Comparison of ENCODE assay signal across 9 mouse cellular contexts in genomic region chr1:71505898-71506297, GRCm38 (mm10). TPM values are rescaled to one million over a fixed set of nuclear protein-coding genes. Genes with fewer than 3 reads are reported as not detected.
A peak's percentile ranks its signal among the peaks of the same experiment; 100 is the strongest.
DNase-seq lines count a peak whose midpoint lies in the region; ATAC-seq lines count a peak whose summit lies in the region.
"Had no signal": no experiment of that assay in that cellular context is flagged by ENCODE, and none has a peak within 500 bp of the region (broad histone marks: within the 10 kb centered on the region; RNA-seq: fewer than 3 reads in every experiment).

No protein-coding gene starts in this region.

- H3K4me2 ChIP-seq in forebrain, embryonic 14.5 days (ENCODE audit: low read length), result no peak overlapping the region
- H3K4me2 ChIP-seq in forebrain, embryonic 11.5 days (ENCODE audit: low read depth, low read length, severe bottlenecking), result no peak overlapping the region
- no peak overlapping the region for H3K4me2 ChIP-seq in midbrain, embryonic 14.5 days (ENCODE audit: low read length)
- H3K4me2 ChIP-seq in midbrain, embryonic 15.5 days, result peak overlapping the region; percentile 26

- no peak overlapping the region for H3K9ac ChIP-seq in forebrain, embryonic 14.5 days (ENCODE audit: low read length)
- H3K9ac ChIP-seq in forebrain, embryonic 11.5 days (ENCODE audit: low read length), result no peak overlapping the region
- no peak overlapping the region for H3K9ac ChIP-seq in midbrain, embryonic 14.5 days (replicated peaks; ENCODE audit: low read length)
- H3K9ac ChIP-seq in midbrain, embryonic 15.5 days, result no peak overlapping the region

- no peak overlapping the region for H3K4me3 ChIP-seq in forebrain, embryonic 14.5 days (ENCODE audit: low read depth, low read length)
- no peak overlapping the region for H3K4me3 ChIP-seq in forebrain, embryonic 11.5 days (ENCODE audit: low read depth, low read length)
- no peak overlapping the region for H3K4me3 ChIP-seq in midbrain, embryonic 14.5 days (replicated peaks; ENCODE audit: low read depth, low read length)
- H3K4me3 ChIP-seq in midbrain, embryonic 10.5 days, result no peak overlapping the region
- no peak overlapping the region for H3K4me3 ChIP-seq in midbrain, embryonic 15.5 days
- H3K4me3 ChIP-seq: myocyte had no signal

- H3K27me3 ChIP-seq in forebrain, embryonic 14.5 days (replicated peaks; ENCODE audit: control insufficient read depth, insufficient read depth, low read length), result no peaks in the 10 kb centered on the region
- H3K27me3 ChIP-seq in forebrain, embryonic 11.5 days (ENCODE audit: control insufficient read depth, insufficient read depth, low read length), result no peaks in the 10 kb centered on the region
- H3K27me3 ChIP-seq in midbrain, embryonic 14.5 days (ENCODE audit: control insufficient read depth, insufficient read depth, low read length), result no peaks in the 10 kb centered on the region
- H3K27me3 ChIP-seq in midbrain, embryonic 10.5 days (ENCODE audit: low read depth, poor library complexity, severe bottlenecking), result peaks cover 6% of the 10 kb centered on the region; the same call in 1 of the 2 replicates
- H3K27me3 ChIP-seq in midbrain, embryonic 15.5 days (replicated peaks), result no peaks in the 10 kb centered on the region

- no peaks in the 10 kb centered on the region for H3K36me3 ChIP-seq in forebrain, embryonic 14.5 days (ENCODE audit: control insufficient read depth, insufficient read depth, low read length)
- H3K36me3 ChIP-seq in forebrain, embryonic 11.5 days (ENCODE audit: control insufficient read depth, insufficient read depth, low read length), result no peaks in the 10 kb centered on the region
- no peaks in the 10 kb centered on the region for H3K36me3 ChIP-seq in midbrain, embryonic 14.5 days (ENCODE audit: control insufficient read depth, insufficient read depth, low read length)
- H3K36me3 ChIP-seq in midbrain, embryonic 10.5 days, result no peaks in the 10 kb centered on the region
- no peaks in the 10 kb centered on the region for H3K36me3 ChIP-seq in midbrain, embryonic 15.5 days (replicated peaks)

- no peak for ATAC-seq in forebrain, embryonic 14.5 days
- ATAC-seq in forebrain, embryonic 11.5 days (replicated peaks; ENCODE audit: low FRiP score), result no peak
- no peak for ATAC-seq in midbrain, embryonic 14.5 days (ENCODE audit: low FRiP score, low TSS enrichment)
- peak; percentile 52; the same call in 1 of the 2 replicates for ATAC-seq in granulocyte monocyte progenitor cell, adult 5-6 weeks (replicated peaks; ENCODE audit: poor library complexity, severe bottlenecking)
- no peak for ATAC-seq in midbrain, embryonic 15.5 days (replicated peaks)

- intact Hi-C loops in left cerebral cortex, postnatal 36 days (cut with DNase I), result loop anchor here (5.0 kb wide), 2 partner anchors 219 to 234 kb away; no protein-coding TSS in a partner anchor

- DNase-seq in forebrain, embryonic 14.5 days (ENCODE audit: low spot score), result peak; percentile 72
- no peak for DNase-seq in forebrain, embryonic 11.5 days (ENCODE audit: low spot score)
- DNase-seq in midbrain, embryonic 14.5 days, result peak; percentile 80
- DNase-seq in midbrain, embryonic 10.5 days (ENCODE audit: low spot score), result no peak
- no peak for DNase-seq in frontal cortex, postnatal 25 days (ENCODE audit: low spot score in 2 of 2)
- DNase-seq in left cerebral cortex, postnatal 36 days (ENCODE audit: low spot score in 2 of 2), result no peak

- H3K4me1 ChIP-seq in forebrain, embryonic 14.5 days (ENCODE audit: control insufficient read depth, insufficient read depth, low read length), result peaks cover 4% of the 10 kb centered on the region; the same call in 1 of the 2 replicates
- peaks cover 3% of the 10 kb centered on the region; the same call in 1 of the 2 replicates for H3K4me1 ChIP-seq in forebrain, embryonic 11.5 days (replicated peaks; ENCODE audit: control insufficient read depth, insufficient read depth, low read length)
- peaks cover 3% of the 10 kb centered on the region; the same call in 1 of the 2 replicates for H3K4me1 ChIP-seq in midbrain, embryonic 14.5 days (ENCODE audit: control insufficient read depth, insufficient read depth, low read length)
- peaks cover 10% of the 10 kb centered on the region for H3K4me1 ChIP-seq in midbrain, embryonic 10.5 days
- H3K4me1 ChIP-seq in midbrain, embryonic 15.5 days, result peaks cover 12% of the 10 kb centered on the region

- no peaks in the 10 kb centered on the region for H3K9me3 ChIP-seq in forebrain, embryonic 14.5 days (replicated peaks; ENCODE audit: control insufficient read depth, low read length)
- H3K9me3 ChIP-seq in forebrain, embryonic 11.5 days (ENCODE audit: control insufficient read depth, low read length), result no peaks in the 10 kb centered on the region
- H3K9me3 ChIP-seq in midbrain, embryonic 14.5 days (ENCODE audit: control insufficient read depth, low read length), result no peaks in the 10 kb centered on the region
- no peaks in the 10 kb centered on the region for H3K9me3 ChIP-seq in midbrain, embryonic 10.5 days (replicated peaks)
- no peaks in the 10 kb centered on the region for H3K9me3 ChIP-seq in midbrain, embryonic 15.5 days

- WGBS in forebrain, embryonic 14.5 days, result 6% methylated on average over 5 of the region's 5 CpGs
- WGBS in forebrain, embryonic 11.5 days, result 9% methylated on average over 5 of the region's 5 CpGs
- WGBS in midbrain, embryonic 14.5 days, result 7% methylated on average over 5 of the region's 5 CpGs
- WGBS in midbrain, embryonic 10.5 days, result 9% methylated on average over 5 of the region's 5 CpGs
- 5% methylated on average over 5 of the region's 5 CpGs for WGBS in midbrain, embryonic 15.5 days

- no peak overlapping the region for H3K27ac ChIP-seq in forebrain, embryonic 14.5 days (ENCODE audit: low read depth, low read length)
- no peak overlapping the region for H3K27ac ChIP-seq in forebrain, embryonic 11.5 days (ENCODE audit: low read depth, low read length)
- H3K27ac ChIP-seq in midbrain, embryonic 14.5 days (replicated peaks; ENCODE audit: low read depth, low read length), result no peak overlapping the region
- no peak overlapping the region for H3K27ac ChIP-seq in midbrain, embryonic 10.5 days (replicated peaks)
- peak overlapping the region; percentile 20; the same call in 1 of the 2 replicates for H3K27ac ChIP-seq in midbrain, embryonic 15.5 days

RNA-seq across cellular contexts. Expression of gene Atic, which starts 51.1 kb away (rescaled TPM):
- 41.4 and 43.0 TPM in 2 replicates for polyA plus RNA-seq in forebrain, embryonic 14.5 days (2014; fragmentation: Nextera tagmentation; extraction: Ambion mirVana)
- 31.2 and 36.8 TPM in 2 replicates for polyA plus RNA-seq in forebrain, embryonic 11.5 days (2014; fragmentation: Nextera tagmentation; extraction: Ambion mirVana)
- 26.4 and 30.6 TPM in 2 replicates for polyA plus RNA-seq in midbrain, embryonic 14.5 days (2014; fragmentation: Nextera tagmentation; extraction: Ambion mirVana)
- polyA plus RNA-seq in midbrain, embryonic 10.5 days (2016; fragmentation: Nextera tagmentation; extraction: Ambion mirVana), result 54.0 and 65.9 TPM in 2 replicates
- total RNA-seq in granulocyte monocyte progenitor cell, adult 5-6 weeks (2014; fragmentation: Nextera tagmentation), result 89.3 and 116 TPM in 2 replicates
- 166 and 206 TPM in 2 replicates for total RNA-seq in granulocyte monocyte progenitor cell, adult 5-6 weeks (2017)
- 28.7 and 29.4 TPM in 2 replicates for polyA plus RNA-seq in midbrain, embryonic 15.5 days (2015; fragmentation: Nextera tagmentation; extraction: Ambion mirVana)
- total RNA-seq in left cerebral cortex, postnatal 36 days (2021), result 10 to 100 TPM; 28.0 to 32.3 TPM

Comparison
In these comparisons a context has a peak if more than half of its experiments do, and no peak if none do; other contexts are left out.
1. DNase-seq: peak in forebrain, embryonic 14.5 days (single experiment) and midbrain, embryonic 14.5 days (single experiment); none in forebrain, embryonic 11.5 days (single experiment), midbrain, embryonic 10.5 days (single experiment), frontal cortex, postnatal 25 days (0 of 2) and left cerebral cortex, postnatal 36 days (0 of 2).